Mouse (Mus musculus): ENCODE results near the gene H2al1d. TPM values are rescaled to one million over a fixed set of nuclear protein-coding genes. Genes with fewer than 3 reads are reported as not detected.
"Not testable (repeated sequence)": the region's sequence is repeated elsewhere in the genome, so short reads cannot be mapped to it uniquely, and the experiment has no call there.

The H2al1d gene
- total RNA-seq (2018; cell fraction: chromatin; rRNA removed), result not detected
- total RNA-seq (2018; cell fraction: cytosol; rRNA removed), result not detected
- total RNA-seq (2018; cell fraction: nucleus; rRNA removed), result not detected
- polyA plus RNA-seq (2018), result not detected in 3 replicates

- not testable (repeated sequence) for H3K36me3 ChIP-seq (ENCODE audit: inconsistent target); H3K27ac ChIP-seq; H3K4me3 ChIP-seq (ENCODE audit: inconsistent target); H3K79me2 ChIP-seq (ENCODE audit: inconsistent target)
- no CpG with 5 or more reads among the region's 6 CpGs for WGBS (ENCODE audit: missing documents)
These were observed at the start of gene H2al1d for GRCm38 (mm10) chrX:11308524-11308923. Gene H2al1d (plus strand): TSS chrX:11308824.

- 95% methylated on average over 6 of the region's 8 CpGs for WGBS (ENCODE audit: missing documents)
These were observed 43.7 kb upstream of the H2al1d start for GRCm38 (mm10) chrX:11264918-11265317.

GRCm38 (mm10) chrX:11267791-11268190, 40.8 kb upstream of the H2al1d start:
- H3K4me3 ChIP-seq (ENCODE audit: inconsistent target), result no peak overlapping the region
- no peaks in the 10 kb centered on the region for H3K79me2 ChIP-seq (ENCODE audit: inconsistent target)
- H3K36me3 ChIP-seq (ENCODE audit: inconsistent target), result no peaks in the 10 kb centered on the region
- 61% methylated on average over 7 of the region's 7 CpGs for WGBS (ENCODE audit: missing documents)
- H3K27ac ChIP-seq, result no peak overlapping the region

More at GRCm38 (mm10) chrX:11264918-11265317, 43.7 kb upstream of the H2al1d start:
- Histone ChIP-seq H3K4me3 (ENCODE audit: inconsistent target) (no peak overlapping the region), H3K27ac (no peak overlapping the region), H3K36me3 (ENCODE audit: inconsistent target) (no peaks in the 10 kb centered on the region), H3K79me2 (ENCODE audit: inconsistent target) (no peaks in the 10 kb centered on the region)

- H3K36me3 ChIP-seq (ENCODE audit: inconsistent target), result no peaks in the 10 kb centered on the region
- no peak overlapping the region for H3K27ac ChIP-seq
- 97% methylated on average over 3 of the region's 3 CpGs for WGBS (ENCODE audit: missing documents)
- H3K79me2 ChIP-seq (ENCODE audit: inconsistent target), result no peaks in the 10 kb centered on the region
- no peak overlapping the region for H3K4me3 ChIP-seq (ENCODE audit: inconsistent target)
These were observed 39.5 kb upstream of the H2al1d start for GRCm38 (mm10) chrX:11269074-11269473.

- no peak overlapping the region for H3K27ac ChIP-seq
- no peak overlapping the region for H3K4me3 ChIP-seq (ENCODE audit: inconsistent target)
- WGBS (ENCODE audit: missing documents), result 87% methylated on average over 3 of the region's 3 CpGs
- H3K36me3 ChIP-seq (ENCODE audit: inconsistent target), result no peaks in the 10 kb centered on the region
- H3K79me2 ChIP-seq (ENCODE audit: inconsistent target), result no peaks in the 10 kb centered on the region
These were observed 35.4 kb upstream of the H2al1d start for GRCm38 (mm10) chrX:11273190-11273589.

GRCm38 (mm10) chrX:11277083-11277482, 31.5 kb upstream of the H2al1d start:
- WGBS (ENCODE audit: missing documents), result 93% methylated on average over 6 of the region's 6 CpGs
- Histone ChIP-seq H3K27ac (no peak overlapping the region), H3K4me3 (ENCODE audit: inconsistent target) (no peak overlapping the region), H3K79me2 (ENCODE audit: inconsistent target) (no peaks in the 10 kb centered on the region), H3K36me3 (ENCODE audit: inconsistent target) (no peaks in the 10 kb centered on the region)

- H3K36me3 ChIP-seq (ENCODE audit: inconsistent target), result no peaks in the 10 kb centered on the region
- WGBS (ENCODE audit: missing documents), result 82% methylated on average over 2 of the region's 2 CpGs
These were observed 27.9 kb upstream of the H2al1d start for GRCm38 (mm10) chrX:11280741-11281140.

GRCm38 (mm10) chrX:11288306-11288882, 20.2 kb upstream of the H2al1d start:
- H3K36me3 ChIP-seq (ENCODE audit: inconsistent target), result no peaks in the 10 kb centered on the region
- H3K27ac ChIP-seq, result no peak overlapping the region
- 88% methylated on average over 13 of the region's 14 CpGs for WGBS (ENCODE audit: missing documents)
- no peaks in the 10 kb centered on the region for H3K79me2 ChIP-seq (ENCODE audit: inconsistent target)
- no peak overlapping the region for H3K4me3 ChIP-seq (ENCODE audit: inconsistent target)

More at GRCm38 (mm10) chrX:11280741-11281140, 27.9 kb upstream of the H2al1d start:
- no peak overlapping the region for H3K27ac ChIP-seq
- no peaks in the 10 kb centered on the region for H3K79me2 ChIP-seq (ENCODE audit: inconsistent target)
- H3K4me3 ChIP-seq (ENCODE audit: inconsistent target), result no peak overlapping the region

GRCm38 (mm10) chrX:11289244-11289643, 19.4 kb upstream of the H2al1d start:
- Histone ChIP-seq H3K79me2 (ENCODE audit: inconsistent target) (no peaks in the 10 kb centered on the region), H3K36me3 (ENCODE audit: inconsistent target) (no peaks in the 10 kb centered on the region), H3K4me3 (ENCODE audit: inconsistent target) (no peak overlapping the region), H3K27ac (no peak overlapping the region)
- 59% methylated on average over 4 of the region's 4 CpGs for WGBS (ENCODE audit: missing documents)

GRCm38 (mm10) chrX:11298957-11299356, 9.7 kb upstream of the H2al1d start, which contains the start of gene H2al1a:
Gene H2al1a (plus strand): TSS chrX:11299257.
- not testable (repeated sequence) for H3K4me3 ChIP-seq (ENCODE audit: inconsistent target); H3K27ac ChIP-seq; H3K36me3 ChIP-seq (ENCODE audit: inconsistent target); H3K79me2 ChIP-seq (ENCODE audit: inconsistent target)
- no CpG with 5 or more reads among the region's 3 CpGs for WGBS (ENCODE audit: missing documents)

GRCm38 (mm10) chrX:11302132-11302531, 6.5 kb upstream of the H2al1d start, which contains the start of gene H2al1b:
Gene H2al1b (plus strand): TSS chrX:11302432.
- WGBS (ENCODE audit: missing documents), result no CpG with 5 or more reads among the region's 3 CpGs
- not testable (repeated sequence) for H3K36me3 ChIP-seq (ENCODE audit: inconsistent target)

GRCm38 (mm10) chrX:11305355-11305754, 3.3 kb upstream of the H2al1d start, which contains the start of gene H2al1c:
Gene H2al1c (plus strand): TSS chrX:11305655.
- not testable (repeated sequence) for H3K36me3 ChIP-seq (ENCODE audit: inconsistent target); H3K27ac ChIP-seq; H3K79me2 ChIP-seq (ENCODE audit: inconsistent target); H3K4me3 ChIP-seq (ENCODE audit: inconsistent target)
- WGBS (ENCODE audit: missing documents), result no CpG with 5 or more reads among the region's 6 CpGs

More at GRCm38 (mm10) chrX:11302132-11302531, 6.5 kb upstream of the H2al1d start, which contains the start of gene H2al1b:
- H3K79me2 ChIP-seq (ENCODE audit: inconsistent target); H3K27ac ChIP-seq; H3K4me3 ChIP-seq (ENCODE audit: inconsistent target): not testable (repeated sequence)

GRCm38 (mm10) chrX:11311634-11312033, 3.0 kb downstream of the H2al1d start, which contains the start of gene H2al1e:
Gene H2al1e (plus strand): TSS chrX:11311934.
- not testable (repeated sequence) for H3K27ac ChIP-seq; H3K36me3 ChIP-seq (ENCODE audit: inconsistent target); H3K79me2 ChIP-seq (ENCODE audit: inconsistent target); H3K4me3 ChIP-seq (ENCODE audit: inconsistent target)
- WGBS (ENCODE audit: missing documents), result no CpG with 5 or more reads among the region's 3 CpGs

GRCm38 (mm10) chrX:11314858-11315257, 6.2 kb downstream of the H2al1d start, which contains the start of gene H2al1f:
Gene H2al1f (plus strand): TSS chrX:11315158.
- not testable (repeated sequence) for H3K36me3 ChIP-seq (ENCODE audit: inconsistent target); H3K4me3 ChIP-seq (ENCODE audit: inconsistent target); H3K79me2 ChIP-seq (ENCODE audit: inconsistent target); H3K27ac ChIP-seq
- no CpG with 5 or more reads among the region's 6 CpGs for whole genome bisulfite sequencing (ENCODE audit: missing documents)

- H3K27ac ChIP-seq; H3K79me2 ChIP-seq (ENCODE audit: inconsistent target); H3K4me3 ChIP-seq (ENCODE audit: inconsistent target); H3K36me3 ChIP-seq (ENCODE audit: inconsistent target): not testable (repeated sequence)
- WGBS (ENCODE audit: missing documents), result no CpG with 5 or more reads among the region's 3 CpGs
These were observed 9.3 kb downstream of the H2al1d start, which contains the start of gene H2al1g for GRCm38 (mm10) chrX:11317956-11318355. Gene H2al1g (plus strand): TSS chrX:11318256.

Measured in macrophage (primary cell).